Mouse (Mus musculus) testis, adult 2 months (tissue): ENCODE data around the gene Cd59b.

Experiments used
- CTCF ChIP-seq: fragments of 200-500 bp; IDR thresholded peaks from 2 replicates; pipeline ENCODE4 v1.5.1; 2012; ENCODE audit warnings: low read depth, mild to moderate bottlenecking, inconsistent platforms, low read length, moderate library complexity; ENCODE audit not compliant: control insufficient read depth, insufficient read depth, insufficient replicate concordance
- POLR2A ChIP-seq: fragments of 200-500 bp; IDR thresholded peaks from 2 replicates; pipeline ENCODE4 v1.6.1; 2012; ENCODE audit warnings: low read depth, mild to moderate bottlenecking, inconsistent platforms, low read length, moderate library complexity; ENCODE audit not compliant: control insufficient read depth

DNA sequence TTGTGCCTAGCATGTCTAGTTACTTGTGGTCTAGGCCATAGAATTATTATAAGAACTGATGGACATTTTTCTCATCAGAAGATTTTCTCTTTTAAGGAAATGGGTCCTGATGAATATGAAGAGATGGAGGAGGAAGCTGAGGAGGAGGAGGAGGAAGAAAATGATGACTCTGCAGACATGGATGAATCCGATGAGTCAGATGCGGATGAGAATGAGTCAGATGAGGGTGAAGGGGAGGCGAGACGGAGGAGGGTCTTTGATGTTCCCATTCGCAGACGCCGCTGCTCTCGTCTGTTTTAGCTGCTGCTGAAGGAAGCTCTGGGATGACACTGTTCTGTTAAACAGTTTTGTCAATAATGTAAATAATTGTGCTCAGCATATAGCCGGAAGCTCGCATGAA lies 9.9 kb upstream of the Cd59b start:
- no peak for TF ChIP-seq POLR2A
- TF ChIP-seq CTCF = no peak
